Mouse (Mus musculus) ZHBTc4 (cell line): Measurements from ENCODE around the gene Fpr3.
"Not testable (repeated sequence)": the region's sequence is repeated elsewhere in the genome, so short reads cannot be mapped to it uniquely, and the experiment has no call there.

Source experiments
- DNase-seq: peaks from one replicate; pipeline ENCODE4 v3.0.0-alpha.2; 2011; ENCODE audit warnings: low read depth, low spot score

The Fpr3 gene

GRCm38 (mm10) chr17:17882672-17883071 is 5.0 kb upstream of the Fpr3 start:
- DNase-seq: no peak

- DNase-seq: no peak
Observed at GRCm38 (mm10) chr17:17883840-17884239, 3.8 kb upstream of the Fpr3 start, which contains the start of gene Fpr1. Fpr1 (minus strand) TSS chr17:17883940.

GRCm38 (mm10) chr17:17889732-17890425 is 2.2 kb downstream of the Fpr3 start:
- no peak for DNase-seq

- DNase-seq: peak; percentile 62
Observed at GRCm38 (mm10) chr17:17896039-17896438, 8.4 kb downstream of the Fpr3 start.

GRCm38 (mm10) chr17:17899268-17899667 is 11.6 kb downstream of the Fpr3 start:
- DNase-seq: peak; percentile 27

- no peak for DNase-seq
Observed at GRCm38 (mm10) chr17:17900768-17901167, 13.1 kb downstream of the Fpr3 start.

- DNase-seq: peak; percentile 86
Observed at GRCm38 (mm10) chr17:17909636-17910421, 22.2 kb downstream of the Fpr3 start.

- not testable (repeated sequence) for DNase-seq
Observed at GRCm38 (mm10) chr17:17912618-17913017, 25.0 kb downstream of the Fpr3 start.

- no peak for DNase-seq
Observed at GRCm38 (mm10) chr17:17917376-17917775, 29.7 kb downstream of the Fpr3 start.

GRCm38 (mm10) chr17:17917782-17918181 is 30.1 kb downstream of the Fpr3 start:
- DNase-seq: no peak

- DNase-seq: peak; percentile 27
Observed at GRCm38 (mm10) chr17:17973443-17973842, 85.8 kb downstream of the Fpr3 start.

GRCm38 (mm10) chr17:17981232-17981631 is 93.6 kb downstream of the Fpr3 start:
- peak; percentile 55 for DNase-seq

- DNase-seq: no peak
Observed at GRCm38 (mm10) chr17:18004752-18005151, 117.1 kb downstream of the Fpr3 start.
